Mouse (Mus musculus): Measurements from ENCODE around the gene Fgd2.

Gene Fgd2

DNA sequence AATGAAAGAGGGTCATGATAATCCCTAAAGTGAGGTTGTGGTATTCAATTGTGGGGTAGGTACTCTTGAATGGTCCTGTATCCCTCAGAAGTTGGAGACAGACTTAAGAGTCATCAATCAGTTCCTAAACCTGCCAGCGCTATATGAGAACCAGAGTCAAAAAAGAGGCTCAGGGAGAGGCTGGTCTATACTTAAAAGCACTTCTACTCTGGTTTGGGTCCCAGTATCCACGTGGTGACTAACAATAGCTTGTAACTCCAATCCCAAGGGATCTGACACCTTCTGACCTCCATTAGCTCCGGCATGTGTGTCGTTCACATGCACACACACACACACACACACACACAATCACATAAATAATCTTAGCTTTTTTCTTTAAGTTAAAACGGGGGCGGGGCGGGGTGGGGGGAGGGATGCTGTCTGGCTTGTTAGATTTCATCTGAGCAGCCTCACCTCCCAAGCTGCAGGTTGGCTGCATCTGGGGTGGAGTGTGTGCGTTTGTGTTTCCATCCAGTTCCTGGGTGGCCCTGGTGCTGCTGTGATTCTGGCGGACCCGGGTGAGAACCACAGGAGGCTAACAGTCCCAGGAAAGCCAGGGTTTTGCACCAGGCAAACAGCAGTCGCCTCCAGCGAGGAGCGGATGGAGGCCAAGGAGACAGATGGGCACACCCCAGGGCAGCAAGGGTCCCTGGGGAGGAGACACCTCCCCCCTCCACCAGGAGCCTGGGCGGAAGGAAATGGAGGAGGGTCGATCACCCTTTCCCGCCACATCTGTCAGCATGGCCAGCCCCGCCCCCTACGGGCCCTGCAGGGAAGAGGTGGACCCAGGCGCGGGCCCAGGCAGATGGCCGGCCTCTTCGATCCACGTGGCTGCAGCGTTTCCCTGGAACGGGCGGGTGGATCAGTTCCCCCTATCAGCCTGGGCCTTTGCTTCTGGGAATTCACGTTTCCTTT lies 37.0 kb downstream of the Fgd2 start:
- DNase-seq (ENCODE audit: low spot score in 2 of 2), result peak; percentile 74 to 87

DNA sequence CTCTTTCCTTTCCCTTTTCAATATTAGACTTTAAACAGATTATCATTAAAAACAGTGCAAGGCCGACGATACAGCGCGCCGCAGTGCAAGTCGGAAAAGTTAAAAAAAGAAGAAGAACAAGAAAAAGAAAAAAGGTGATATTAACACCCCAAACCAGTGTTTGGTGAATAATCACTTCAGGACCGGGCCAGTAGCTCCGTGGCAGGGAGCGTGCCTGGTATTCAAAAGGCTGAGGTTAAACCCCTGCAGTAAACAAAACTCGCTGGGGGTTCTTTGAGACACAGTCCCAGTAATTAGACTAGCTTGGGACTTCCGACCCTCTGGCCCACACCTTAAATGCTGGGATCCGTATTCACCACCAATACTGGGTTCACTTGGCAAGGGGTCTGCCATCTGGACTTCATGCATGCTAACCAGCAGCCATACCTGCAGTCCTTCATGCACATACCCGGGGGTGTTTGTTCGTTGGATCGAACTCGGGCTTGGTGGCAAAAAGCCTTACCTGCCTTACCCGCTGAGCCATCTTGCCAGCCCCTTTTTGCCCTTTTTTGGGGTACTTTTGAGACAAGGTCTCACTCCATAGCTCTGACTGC lies 37.8 kb downstream of the Fgd2 start:
- DNase-seq (ENCODE audit: low spot score in 2 of 2), result no peak

DNA sequence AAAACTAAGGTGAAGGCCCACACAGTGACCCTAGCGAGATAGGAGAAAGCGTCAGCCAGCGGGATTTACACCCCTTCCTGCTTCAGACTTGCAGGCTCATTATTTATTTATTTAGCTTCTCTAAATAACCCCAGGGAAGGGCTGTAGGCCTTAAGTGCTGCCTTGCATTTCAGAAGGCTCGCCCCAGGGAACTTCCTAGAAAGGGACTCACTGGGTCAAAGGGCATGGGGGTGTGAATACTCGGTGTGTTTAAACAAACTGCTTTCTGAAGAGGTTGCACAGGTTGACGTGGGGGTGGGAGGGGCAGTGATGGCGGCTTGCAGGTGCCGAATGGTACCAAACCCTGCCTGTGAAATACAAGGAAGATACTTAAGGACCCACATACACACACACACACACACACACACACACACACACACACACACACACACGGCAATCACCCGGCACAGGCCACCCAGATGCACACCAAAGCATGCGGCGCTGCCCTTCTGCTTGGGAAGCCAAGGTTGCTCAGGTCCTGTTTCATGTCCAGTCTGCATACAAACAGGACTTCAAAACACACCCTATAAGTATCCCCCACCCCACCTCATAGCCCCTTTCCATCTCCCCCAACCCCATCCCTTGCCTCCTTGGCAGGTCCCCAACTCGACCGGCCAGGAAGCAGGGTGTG lies 38.7 kb downstream of the Fgd2 start:
- DNase-seq (ENCODE audit: low spot score in 2 of 2), result no peak

DNA sequence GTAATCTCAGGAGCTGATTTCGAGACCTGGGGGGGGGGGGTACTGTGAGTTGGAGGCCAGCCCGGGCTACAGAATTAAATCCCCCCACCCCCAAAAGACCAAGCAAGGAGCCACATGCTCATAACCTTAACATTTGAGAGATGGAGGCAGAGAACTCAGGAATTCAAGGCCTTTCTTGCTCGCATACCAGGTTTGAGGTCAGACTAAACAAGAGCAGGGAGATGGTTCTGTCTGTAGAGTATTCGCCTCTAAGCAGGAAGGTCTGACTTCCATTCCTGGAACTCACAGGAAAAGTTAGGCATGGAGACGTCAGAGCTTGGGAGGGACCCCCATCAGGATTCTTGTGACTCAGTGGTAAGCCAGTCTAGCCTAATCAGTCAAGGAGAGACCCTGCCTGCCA lies 39.3 kb downstream of the Fgd2 start:
- DNase-seq (ENCODE audit: low spot score in 2 of 2), result no peak

DNA sequence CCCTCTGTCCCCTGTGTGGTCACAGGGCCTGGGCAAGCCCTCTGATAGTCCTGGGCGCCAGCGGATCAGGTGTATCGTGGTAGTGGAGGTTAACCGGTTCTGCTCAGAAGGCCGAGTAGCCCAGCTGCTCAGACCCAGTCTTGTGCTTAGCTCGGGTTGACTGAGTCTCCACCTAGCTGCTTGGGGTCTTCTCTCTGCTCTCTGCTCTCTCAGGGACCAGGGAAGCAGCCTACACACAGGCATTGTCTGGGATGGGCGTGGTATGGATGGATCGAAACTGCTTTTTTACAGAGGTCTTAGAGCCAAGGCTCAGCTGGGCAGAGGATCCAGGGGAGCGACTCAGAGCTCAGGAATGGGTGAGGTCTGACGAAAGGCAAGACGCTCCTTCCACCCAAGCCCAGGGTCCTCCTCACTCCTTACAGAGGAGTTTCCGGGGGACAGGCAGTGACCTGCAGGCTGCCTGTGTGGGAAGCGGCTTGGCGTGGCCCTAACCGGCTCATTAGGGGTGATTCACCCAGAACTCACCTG lies 41.1 kb downstream of the Fgd2 start:
- DNase-seq (ENCODE audit: low spot score in 2 of 2), result no peak

DNA sequence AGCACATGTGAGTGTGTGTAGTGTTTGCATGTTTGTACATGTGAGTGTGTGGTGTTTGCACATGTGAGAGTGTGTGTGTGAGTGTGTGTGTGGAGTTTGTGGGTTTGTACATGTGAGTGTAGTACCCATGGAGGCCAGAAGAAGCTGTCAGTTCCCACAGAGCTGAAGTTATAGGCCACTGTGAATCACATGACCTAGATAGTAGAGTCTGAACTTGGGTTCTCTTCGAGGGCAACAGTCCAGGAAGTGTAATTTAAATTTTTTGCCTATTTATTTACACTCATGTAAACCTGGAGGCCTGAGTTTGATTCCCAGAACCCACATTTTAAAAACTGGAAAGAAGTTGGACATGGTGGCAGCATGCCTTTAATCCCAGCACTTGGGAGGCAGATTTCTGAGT lies 42.5 kb downstream of the Fgd2 start:
- DNase-seq (ENCODE audit: low spot score in 2 of 2), result no peak

DNA sequence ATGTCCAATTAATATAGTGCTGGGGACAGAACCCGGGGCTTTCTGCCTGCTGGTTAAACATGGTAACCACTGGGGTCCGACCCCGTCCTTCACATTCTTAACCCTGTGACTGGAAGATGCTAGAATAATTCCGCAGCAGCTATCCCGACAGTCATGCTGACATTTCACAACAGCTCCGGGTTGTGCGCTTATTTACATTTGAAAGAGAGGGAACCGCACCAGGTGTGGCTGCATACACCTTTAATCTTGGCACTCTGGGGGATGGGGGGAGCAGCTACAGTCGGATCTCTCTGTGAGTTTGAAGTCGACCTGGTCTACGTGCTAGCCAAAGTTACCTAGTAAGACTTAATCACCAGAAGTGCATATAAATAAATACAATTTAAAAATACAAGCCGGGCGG lies 44.8 kb downstream of the Fgd2 start:
- DNase-seq (ENCODE audit: low spot score in 2 of 2), result no peak

DNA sequence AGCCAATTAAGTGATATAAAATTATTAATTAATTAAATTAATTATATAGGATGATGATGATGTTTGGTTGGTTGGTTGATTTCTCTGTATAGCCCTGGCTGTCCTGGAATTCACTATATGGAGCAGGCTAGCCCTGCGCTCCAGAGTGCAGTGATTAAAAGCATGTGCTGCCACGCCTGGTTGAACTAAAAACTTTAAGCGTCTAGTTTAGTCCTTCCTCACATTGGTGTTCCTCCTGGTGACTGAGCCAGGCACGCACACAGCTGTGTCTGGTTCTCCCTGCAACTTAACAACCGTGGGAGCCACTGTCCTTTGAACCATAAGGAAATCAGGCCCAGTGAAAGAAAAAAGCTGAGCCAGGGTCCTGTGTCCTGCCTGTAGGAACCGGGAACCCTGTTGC lies 45.4 kb downstream of the Fgd2 start:
- DNase-seq (ENCODE audit: low spot score in 2 of 2), result no peak

DNA sequence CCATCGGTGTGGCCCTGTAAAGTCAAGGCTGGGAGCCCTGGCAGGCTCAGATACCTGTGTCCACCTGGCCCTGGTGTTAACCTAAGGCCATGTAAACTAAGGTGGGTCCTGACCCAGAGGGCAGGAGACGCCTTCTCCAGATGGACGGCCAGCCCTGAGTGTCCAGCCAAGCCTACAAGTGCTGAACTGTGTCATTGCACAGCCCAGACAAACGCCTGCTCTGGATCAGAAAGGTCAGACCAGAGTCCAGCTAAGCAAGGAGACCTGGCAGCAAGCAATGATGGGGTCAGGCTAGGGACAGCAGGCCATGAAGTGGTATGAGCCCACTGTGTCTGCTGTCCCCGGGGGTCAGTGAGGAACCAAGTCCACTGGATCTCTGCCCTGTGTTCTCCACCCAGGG lies 46.7 kb downstream of the Fgd2 start:
- no peak for DNase-seq (ENCODE audit: low spot score in 2 of 2)

DNA sequence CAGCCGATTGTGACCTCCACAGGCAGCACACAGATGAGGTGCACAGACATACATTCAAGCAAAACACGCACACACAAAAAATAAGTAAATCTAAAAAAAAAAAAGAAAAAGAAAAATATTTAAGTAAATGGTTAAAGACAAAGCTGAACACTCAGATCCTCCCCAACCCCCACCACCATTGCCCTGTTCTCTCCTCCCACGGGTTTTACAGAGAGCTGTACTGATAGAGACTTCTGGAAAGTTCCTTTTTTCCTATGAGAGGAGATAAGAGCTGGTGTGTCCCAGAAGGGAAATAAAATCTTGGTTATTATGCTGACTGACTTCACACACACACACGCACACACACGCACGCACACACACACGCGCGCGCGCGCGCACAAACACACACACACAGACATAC lies 47.6 kb downstream of the Fgd2 start:
- DNase-seq (ENCODE audit: low spot score in 2 of 2), result no peak

DNA sequence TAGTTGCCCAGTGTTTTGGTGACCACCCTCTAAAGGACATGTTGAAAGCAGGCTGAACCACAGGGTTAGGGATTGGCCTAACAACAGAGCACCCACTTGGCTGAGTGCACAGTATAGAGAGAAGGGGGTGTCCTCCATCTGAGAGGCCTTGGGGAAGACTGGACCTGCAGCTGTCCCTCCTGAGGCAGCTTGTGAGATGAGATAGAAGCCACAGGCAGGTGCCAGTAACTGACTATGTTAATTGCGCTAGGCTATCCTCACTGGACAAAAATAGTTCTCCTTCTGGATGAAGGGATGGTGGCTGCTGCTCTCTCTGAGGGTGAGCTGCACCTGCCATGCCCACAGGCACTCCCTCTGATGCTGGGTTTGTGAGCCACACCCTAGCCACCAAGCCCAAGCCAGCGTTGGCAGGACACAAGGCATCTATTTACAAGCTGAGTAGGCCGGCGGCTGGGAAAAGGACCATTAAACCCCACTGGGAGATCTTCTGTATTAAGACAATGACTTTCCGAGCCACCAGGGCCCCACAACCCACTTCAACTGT lies 49.2 kb downstream of the Fgd2 start:
- no peak for DNase-seq (ENCODE audit: low spot score in 2 of 2)

DNA sequence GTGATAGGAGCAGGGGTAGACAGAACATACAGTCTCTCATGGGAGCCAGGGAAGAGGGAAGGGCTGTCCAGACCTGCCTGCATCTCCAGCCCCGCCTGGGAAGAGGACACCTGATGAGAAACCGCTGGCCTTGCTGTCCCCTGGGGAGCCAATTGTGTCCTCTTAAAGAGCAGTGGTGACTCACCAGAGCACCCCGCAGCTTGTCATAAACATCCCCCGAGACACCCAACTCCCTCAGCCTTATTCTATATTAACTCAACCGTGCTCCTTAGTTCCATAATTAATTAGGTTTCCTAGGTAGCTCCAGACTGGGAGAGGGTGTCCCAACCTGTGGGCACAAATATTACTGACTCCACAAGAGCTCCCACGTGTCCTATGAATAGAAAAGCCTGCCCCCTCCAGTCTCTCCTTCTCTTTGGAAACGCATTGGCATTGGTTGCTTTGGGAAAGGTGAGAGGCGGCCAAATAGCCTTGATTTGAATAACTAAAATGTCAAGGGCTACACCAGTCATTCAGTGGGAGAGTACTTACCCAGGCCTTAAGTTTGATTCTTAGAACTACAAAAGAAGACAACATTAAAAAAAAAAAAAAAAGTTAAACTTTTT lies 51.2 kb downstream of the Fgd2 start:
- DNase-seq (ENCODE audit: low spot score in 2 of 2), result no peak

DNA sequence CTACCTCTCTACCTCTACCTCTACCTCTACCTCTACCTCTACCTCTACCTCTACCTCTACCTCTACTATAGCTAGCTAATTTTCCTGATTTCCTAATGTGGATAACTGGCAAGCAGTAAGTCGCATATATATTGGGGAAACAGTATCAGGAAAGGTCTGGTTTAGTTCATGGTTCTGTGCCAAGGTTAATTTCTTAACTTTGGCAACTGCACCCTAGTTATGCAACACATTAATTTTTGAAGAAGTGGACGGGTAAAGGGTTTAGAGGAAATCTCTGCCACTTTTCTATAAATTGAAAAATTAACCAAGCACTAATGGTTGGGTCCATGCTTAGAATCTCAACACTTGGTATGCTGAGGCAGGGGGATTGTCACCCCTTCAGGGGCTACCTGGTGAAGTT lies 53.9 kb downstream of the Fgd2 start:
- DNase-seq (ENCODE audit: low spot score in 2 of 2), result no peak

DNA sequence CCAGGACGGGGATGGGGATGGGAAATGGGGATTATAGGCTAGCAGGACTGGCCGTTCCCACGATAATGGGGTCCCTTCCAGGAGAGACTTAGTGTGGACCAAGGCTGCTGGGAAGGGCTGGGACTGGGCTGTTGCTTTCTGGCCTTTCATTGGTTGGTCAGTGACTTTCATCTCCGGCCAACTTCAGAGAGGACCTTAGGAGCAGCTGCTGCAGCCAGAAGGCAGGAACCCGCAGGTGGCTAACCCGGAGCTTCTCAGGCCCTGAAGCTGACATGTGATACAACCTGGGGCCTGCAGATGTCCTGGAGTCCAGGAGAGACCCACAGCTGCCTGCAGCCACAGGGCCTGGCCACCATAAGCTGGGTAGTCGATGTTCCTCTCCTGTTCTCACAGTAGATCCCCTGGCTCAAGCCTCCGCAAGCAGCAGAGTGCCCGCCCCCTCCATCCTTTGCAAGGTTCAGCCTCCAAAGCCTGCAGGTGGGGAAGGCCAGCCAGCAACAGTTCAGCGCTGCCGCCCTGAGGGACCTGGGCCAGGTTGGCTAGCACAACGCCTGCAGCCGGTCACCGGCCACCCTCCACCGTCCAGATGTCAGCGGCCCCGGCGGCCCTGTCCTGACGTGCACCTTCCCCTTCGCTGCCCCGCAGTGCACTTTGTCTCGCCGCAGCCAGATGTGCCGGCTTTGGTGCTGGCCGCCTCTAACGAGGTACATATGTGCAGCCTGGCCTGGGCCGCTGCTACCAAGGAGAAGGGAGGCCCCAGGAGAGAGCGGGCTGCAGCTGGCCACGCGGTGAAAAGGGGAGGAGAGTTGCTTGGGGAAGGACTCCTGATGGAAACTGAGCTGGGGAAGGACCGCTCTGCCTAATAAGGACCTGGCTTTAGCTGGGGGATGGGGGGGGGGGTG lies 55.3 kb downstream of the Fgd2 start:
- no peak for DNase-seq (ENCODE audit: low spot score in 2 of 2)

DNA sequence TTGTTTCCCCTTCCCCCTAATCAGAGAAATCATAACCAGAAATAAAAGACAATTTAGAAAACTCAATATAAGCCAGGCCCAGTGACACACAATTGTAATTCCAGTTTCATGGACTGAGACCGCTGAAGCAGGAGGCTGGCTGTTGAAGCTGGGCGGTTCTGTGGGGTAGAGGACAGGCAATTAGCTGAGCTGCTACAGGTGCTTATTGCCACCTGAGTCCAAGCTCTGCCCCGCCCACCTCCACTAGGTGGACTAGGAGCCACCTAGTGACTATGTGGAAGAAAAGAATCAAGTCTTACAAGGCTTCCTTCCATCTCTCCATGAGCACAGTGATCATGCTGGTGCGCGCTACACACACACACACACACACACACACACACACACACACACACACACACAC lies 56.0 kb downstream of the Fgd2 start:
- DNase-seq (ENCODE audit: low spot score in 2 of 2), result no peak

DNA sequence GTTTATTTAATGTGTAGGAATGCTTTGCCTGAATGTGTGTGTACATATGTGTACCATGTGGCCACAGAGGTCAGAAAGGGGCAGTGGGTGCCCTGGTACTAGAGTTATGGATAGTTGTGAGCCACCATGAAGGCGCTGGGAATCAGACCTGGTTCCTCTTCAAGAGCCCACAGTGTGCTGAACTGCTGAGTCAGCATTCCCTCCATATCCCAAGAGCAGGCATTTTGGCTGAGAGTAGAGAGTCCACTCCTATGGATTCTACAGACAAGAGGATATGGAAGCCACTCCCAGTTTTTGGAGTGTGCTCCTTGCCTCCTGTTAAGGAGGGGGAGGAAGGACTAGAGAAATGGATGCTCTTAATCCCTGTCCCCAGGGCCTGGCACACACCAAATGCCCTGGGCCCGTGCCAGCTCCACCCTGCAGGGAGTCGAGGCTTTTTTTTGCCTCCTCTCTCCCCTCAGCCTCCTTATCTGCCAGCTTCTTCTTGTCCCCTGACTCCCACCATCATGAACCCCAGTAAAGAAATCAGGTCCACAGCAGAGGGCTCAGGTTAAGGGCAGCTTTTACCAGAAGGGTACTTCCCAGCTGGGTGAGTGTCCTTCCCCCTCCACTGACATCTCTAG lies 58.2 kb downstream of the Fgd2 start:
- peak in 1 of 2 experiments; percentile 45 for DNase-seq (ENCODE audit: low spot score in 2 of 2)

DNA sequence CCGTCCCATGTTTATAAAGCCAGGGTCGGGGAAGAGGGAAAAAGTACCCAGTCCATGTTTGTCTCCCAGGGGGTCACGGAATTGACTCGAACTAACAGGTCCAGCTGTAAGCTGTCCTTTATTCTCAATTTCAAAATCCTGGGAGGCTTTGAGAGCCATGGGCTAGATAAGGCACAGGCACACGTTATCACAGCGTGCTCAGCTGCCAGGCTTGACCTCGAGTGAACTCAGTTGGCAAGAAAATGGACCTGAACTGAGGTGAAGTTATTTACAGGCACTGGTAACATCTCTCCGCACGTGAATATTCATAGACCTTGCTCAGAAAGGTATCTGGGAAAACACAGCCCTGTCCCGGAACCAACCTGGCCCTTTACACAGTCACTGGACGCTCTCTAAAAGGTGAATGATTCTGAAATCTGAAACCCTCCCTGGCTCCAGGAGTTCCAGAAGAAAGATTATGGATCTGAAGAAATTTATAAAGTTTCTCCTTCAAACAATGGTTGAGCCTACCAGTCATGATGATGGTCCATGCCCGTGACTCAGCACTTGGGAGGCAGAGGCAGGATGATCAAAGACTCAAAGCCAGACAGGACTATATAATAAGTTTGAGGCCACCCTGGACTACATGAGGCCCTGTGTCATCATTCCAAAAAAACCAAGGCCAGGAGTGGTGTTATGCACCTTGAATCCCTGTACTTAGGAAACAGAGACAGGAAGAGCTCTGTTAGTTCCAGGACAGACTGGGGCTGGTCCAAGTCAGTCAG lies 59.4 kb downstream of the Fgd2 start:
- peak in 1 of 2 experiments; percentile 46 for DNase-seq (ENCODE audit: low spot score in 2 of 2)

DNA sequence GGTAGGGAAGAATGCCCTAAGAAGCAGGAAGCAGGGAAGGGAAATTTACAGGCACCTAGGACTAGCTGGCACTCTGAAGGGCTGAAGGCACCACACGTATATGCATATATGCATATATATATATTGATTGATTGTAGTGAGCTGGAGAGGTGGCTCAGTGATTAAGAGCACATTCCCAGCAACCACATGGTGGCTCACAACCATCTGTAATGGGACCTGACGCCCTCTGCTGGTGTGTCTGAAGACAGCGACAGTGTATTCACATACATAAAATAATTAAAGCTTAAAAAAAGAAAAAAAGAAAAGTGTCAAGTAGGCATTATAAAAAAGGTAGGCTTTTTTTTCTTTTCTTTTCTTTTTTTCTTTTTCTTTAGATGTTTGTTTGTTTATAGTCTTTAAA lies 60.6 kb downstream of the Fgd2 start:
- no peak for DNase-seq (ENCODE audit: low spot score in 2 of 2)

DNA sequence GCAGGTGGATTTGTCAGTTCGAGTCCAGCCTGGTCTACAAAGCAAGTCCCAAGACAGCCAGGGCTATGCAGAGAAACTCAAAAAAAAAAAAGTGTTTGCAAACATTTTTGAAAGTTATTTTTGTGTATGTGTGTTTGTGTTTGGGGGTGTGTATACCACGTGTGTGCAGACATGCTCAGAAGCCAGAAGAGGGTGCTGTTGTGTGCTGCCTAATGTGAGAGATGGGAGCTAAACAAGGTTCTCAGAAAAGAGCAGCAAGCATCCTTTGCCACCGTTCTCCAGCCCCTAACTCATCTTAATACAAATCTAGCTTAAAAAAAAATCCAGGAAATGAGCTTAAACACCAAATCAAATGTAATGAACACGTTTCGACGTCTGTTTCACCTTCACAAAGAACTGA lies 61.6 kb downstream of the Fgd2 start:
- no peak for DNase-seq (ENCODE audit: low spot score in 2 of 2)

Measured in spleen, postnatal 4 days (tissue).